Comparison of ENCODE assay signal across 9 mouse cellular contexts in the genomic region with DNA sequence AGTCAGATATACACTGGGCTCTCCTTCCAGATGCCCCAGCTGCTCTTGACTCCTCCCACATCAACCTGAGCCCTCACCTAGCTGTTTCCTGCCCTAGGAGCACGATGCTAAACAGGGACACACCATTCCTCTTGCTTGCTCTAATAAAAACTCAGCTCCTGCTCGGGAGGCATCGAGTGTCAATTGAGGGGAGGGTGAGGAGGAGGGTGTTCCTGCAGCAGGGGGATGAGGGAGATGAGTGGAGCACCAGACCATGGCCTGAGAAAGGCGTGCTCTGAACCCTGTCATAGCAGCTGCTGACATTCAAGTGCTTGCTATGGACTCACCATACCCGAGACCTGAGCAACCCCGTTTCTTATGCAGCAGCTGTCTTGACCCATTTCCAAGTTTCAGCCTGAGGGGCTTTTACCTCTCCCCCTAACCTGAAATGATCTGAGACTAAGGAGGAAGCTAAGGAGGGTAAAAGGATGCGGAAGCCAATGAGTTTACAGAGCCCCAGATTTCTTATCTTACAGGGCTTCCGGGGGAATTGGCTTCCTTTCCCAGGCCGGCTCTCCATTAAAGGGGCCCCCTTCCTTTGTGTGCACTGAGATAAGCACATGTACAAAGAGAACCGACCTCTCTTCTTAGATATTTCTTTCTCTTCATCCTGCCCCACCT. TPM values are rescaled to one million over a fixed set of nuclear protein-coding genes. Genes with fewer than 3 reads are reported as not detected.
DNase-seq lines count a peak whose midpoint lies in the region; ATAC-seq lines count a peak whose summit lies in the region.
"Had no signal": no experiment of that assay in that cellular context is flagged by ENCODE, and none has a peak within 500 bp of the region (broad histone marks: within the 10 kb centered on the region; RNA-seq: fewer than 3 reads in every experiment).

No protein-coding gene starts in this region.

- peak; percentile 44 for DNase-seq in embryo, embryonic 9.5 days (ENCODE audit: extremely low spot score)
- no peak for DNase-seq in embryo, embryonic 10 days (ENCODE audit: low spot score)
- DNase-seq in retina, postnatal 1 day: peak; percentile 32
- DNase-seq in retina, embryonic 14.5 days (ENCODE audit: low spot score): no peak
- peak; percentile 28 for DNase-seq in yolk sac, embryonic 10.5 days (ENCODE audit: low spot score)
- no peak for DNase-seq in right cerebral cortex, postnatal 36 days (ENCODE audit: low spot score in 2 of 2)
- DNase-seq in gastrocnemius, adult 18-20 months (ENCODE audit: low spot score): no peak

- H3K4me3 ChIP-seq in liver, embryonic 12.5 days: peak overlapping the region; percentile 4; the same call in 1 of the 2 replicates
- H3K4me3 ChIP-seq: midbrain, embryonic 15.5 days had no signal

- H3K27me3 ChIP-seq in liver, embryonic 12.5 days (replicated peaks): no peaks in the 10 kb centered on the region
- H3K27me3 ChIP-seq: midbrain, embryonic 15.5 days had no signal

- no peaks in the 10 kb centered on the region for H3K9me3 ChIP-seq in liver, embryonic 12.5 days (replicated peaks)
- H3K9me3 ChIP-seq: midbrain, embryonic 15.5 days had no signal

- no peak overlapping the region for H3K9ac ChIP-seq in liver, embryonic 12.5 days
- H3K9ac ChIP-seq: midbrain, embryonic 15.5 days had no signal

- H3K4me2 ChIP-seq in liver, embryonic 12.5 days: peak overlapping the region; percentile 55
- H3K4me2 ChIP-seq: midbrain, embryonic 15.5 days had no signal

- ATAC-seq in liver, embryonic 12.5 days: peak; percentile 81
- ATAC-seq: midbrain, embryonic 15.5 days had no signal

- peaks cover 44% of the 10 kb centered on the region for H3K4me1 ChIP-seq in liver, embryonic 12.5 days

- no peaks in the 10 kb centered on the region for H3K36me3 ChIP-seq in liver, embryonic 12.5 days
- H3K36me3 ChIP-seq: midbrain, embryonic 15.5 days had no signal

- H3K27ac ChIP-seq in liver, embryonic 12.5 days: 0 out of 2 replicates have a peak overlapping the region, but pooled peaks have one; percentile 33
- H3K27ac ChIP-seq: midbrain, embryonic 15.5 days had no signal

- WGBS in liver, embryonic 12.5 days (ENCODE audit: insufficient replicate concordance): 3% methylated on average over 10 of the region's 10 CpGs

RNA-seq across cellular contexts. Expression of a gene that starts 51.4 kb away (rescaled TPM):
- 29.3 and 29.5 TPM in 2 replicates for polyA plus RNA-seq in liver, embryonic 12.5 days (2016; fragmentation: Nextera tagmentation; extraction: Ambion mirVana)
- total RNA-seq in gastrocnemius, adult 18-20 months (2021): under 1 TPM; 0.09 to 0.27 TPM

Comparison
In these comparisons a context has a peak if more than half of its experiments do, and no peak if none do; other contexts are left out.
1. DNase-seq: peak in embryo, embryonic 9.5 days (single experiment), retina, postnatal 1 day (single experiment) and yolk sac, embryonic 10.5 days (single experiment); none in embryo, embryonic 10 days (single experiment), retina, embryonic 14.5 days (single experiment), right cerebral cortex, postnatal 36 days (0 of 2) and gastrocnemius, adult 18-20 months (single experiment).